Mouse (Mus musculus): ENCODE measurements around the gene Ankrd44. TPM values are rescaled to one million over a fixed set of nuclear protein-coding genes. Genes with fewer than 3 reads are reported as not detected.
A peak's percentile ranks its signal among the peaks of the same experiment; 100 is the strongest.

Gene Ankrd44
- total RNA-seq, 1 experiment from 2014 or later: 49.5 TPM

DNA sequence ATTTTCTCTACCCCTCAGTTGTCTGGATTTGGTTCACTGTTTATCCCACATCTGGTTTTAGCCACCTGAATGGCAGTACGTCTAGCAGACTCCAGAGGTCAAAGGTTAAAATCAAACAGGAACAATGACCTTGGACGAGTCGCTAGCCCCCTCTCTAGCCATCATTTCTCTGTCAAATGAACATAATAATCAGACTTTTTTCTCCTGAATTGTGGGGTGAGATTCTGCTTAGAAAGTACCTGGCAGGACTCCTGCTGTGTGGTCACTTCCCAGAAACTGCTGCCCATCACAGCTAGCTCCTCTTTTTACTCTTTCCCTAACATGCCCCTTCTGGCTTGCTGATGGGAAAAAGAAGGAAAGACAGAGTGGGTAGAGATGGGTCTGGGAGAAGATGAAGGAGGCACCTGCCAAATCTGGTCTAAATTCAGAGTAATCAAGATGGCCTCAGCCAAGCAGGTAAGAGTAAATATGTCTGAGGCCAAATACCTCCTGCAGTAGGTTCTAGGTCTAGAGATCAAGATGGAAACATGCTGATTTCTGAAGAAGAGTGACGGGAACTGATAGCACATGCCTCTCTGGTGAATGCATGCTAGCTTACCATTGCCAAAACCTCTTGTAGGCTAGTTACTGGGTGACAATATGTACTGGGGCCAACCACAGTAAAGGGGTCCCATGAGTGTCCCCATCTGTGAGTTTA, 117.6 kb downstream of the Ankrd44 start:
- no peak for ATAC-seq (replicated peaks in 1 of 2; ENCODE audit: insufficient read depth in 1 of 2, low FRiP score in 2 of 2, low TSS enrichment in 1 of 2, low read depth in 1 of 2, poor library complexity in 2 of 2, severe bottlenecking in 2 of 2)

DNA sequence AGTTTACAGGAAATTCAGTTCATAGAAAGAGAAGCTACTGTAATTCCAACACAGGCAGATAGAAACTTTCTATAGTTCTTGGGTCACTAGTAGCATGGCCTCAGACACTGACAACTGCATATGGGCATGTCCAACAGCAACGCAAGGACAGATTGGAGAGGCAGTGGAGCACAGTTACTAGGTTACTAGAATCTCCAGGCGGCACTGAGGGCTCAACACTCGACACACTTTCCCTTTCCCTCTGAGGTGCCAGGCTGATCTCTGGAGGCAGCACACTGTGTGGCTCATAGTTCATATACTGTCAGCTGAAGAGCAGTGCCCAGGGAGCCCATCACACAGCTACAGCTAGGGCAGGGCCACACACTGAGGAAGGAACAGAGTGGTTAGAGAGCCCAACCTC, 118.4 kb downstream of the Ankrd44 start:
- ATAC-seq (replicated peaks in 1 of 2; ENCODE audit: insufficient read depth in 1 of 2, low FRiP score in 2 of 2, low TSS enrichment in 1 of 2, low read depth in 1 of 2, poor library complexity in 2 of 2, severe bottlenecking in 2 of 2): no peak

GRCm38 (mm10) chr1:54806116-54806850, 119.9 kb downstream of the Ankrd44 start:
- ATAC-seq (replicated peaks in 1 of 2; ENCODE audit: insufficient read depth in 1 of 2, low FRiP score in 2 of 2, low TSS enrichment in 1 of 2, low read depth in 1 of 2, poor library complexity in 2 of 2, severe bottlenecking in 2 of 2): no peak

DNA sequence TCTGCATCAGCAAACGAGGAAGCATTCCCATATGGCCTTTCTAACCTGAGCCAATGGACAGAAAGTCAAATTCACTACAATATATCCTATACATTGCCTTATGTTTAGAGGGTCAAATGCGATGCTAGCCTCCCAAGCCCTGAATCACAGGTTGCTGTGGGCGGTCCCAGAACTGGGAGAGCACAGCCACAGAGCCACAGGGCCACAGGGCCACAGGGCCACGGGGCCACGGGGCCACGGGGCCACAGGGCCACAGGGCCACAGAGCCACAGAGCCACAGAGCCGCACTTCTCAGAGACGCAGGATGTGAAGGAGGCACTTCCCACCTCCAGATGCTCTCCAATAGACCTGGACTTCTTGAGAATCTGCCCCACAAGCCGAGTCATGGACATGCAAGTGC, 121.8 kb downstream of the Ankrd44 start:
- no peak for ATAC-seq (replicated peaks in 1 of 2; ENCODE audit: insufficient read depth in 1 of 2, low FRiP score in 2 of 2, low TSS enrichment in 1 of 2, low read depth in 1 of 2, poor library complexity in 2 of 2, severe bottlenecking in 2 of 2)

DNA sequence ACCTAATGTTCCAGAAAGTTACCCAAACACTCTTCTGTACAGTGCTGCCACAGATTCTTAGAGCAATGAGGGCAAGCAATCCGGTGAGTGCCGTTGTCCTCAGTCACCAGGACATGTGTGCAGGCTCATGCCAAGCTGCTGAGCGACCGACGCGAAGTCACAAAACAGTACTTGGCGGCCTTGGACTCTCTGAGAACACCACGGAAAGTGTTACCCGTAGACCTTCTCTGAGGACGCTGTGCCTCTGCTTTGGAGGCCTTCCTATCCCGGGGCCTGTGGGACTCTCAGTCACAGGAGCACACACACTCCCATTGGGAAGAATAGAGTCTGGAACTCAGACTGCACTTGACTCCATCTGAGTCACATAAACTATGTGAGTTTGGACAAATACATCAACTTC, 123.5 kb downstream of the Ankrd44 start:
- no peak for ATAC-seq (replicated peaks in 1 of 2; ENCODE audit: insufficient read depth in 1 of 2, low FRiP score in 2 of 2, low TSS enrichment in 1 of 2, low read depth in 1 of 2, poor library complexity in 2 of 2, severe bottlenecking in 2 of 2)

DNA sequence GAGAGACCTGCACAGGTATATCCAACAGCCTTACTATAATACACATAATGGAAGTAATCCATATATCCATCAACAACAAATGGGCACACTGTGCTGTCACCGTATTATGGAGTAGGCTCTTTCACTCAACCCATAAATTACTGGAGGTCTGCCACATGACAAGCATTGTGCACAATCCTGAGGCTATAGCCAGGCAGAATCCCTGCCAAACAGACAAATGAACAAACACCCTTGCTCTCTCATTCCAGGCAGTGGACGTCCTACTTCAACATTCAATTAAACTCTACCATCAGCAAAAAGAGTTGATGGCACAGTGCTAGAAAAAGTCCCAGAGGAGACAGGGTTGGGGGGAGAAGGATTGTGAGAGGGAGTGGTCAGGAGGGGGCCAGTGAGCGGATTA, 124.9 kb downstream of the Ankrd44 start:
- ATAC-seq (replicated peaks in 1 of 2; ENCODE audit: insufficient read depth in 1 of 2, low FRiP score in 2 of 2, low TSS enrichment in 1 of 2, low read depth in 1 of 2, poor library complexity in 2 of 2, severe bottlenecking in 2 of 2): no peak

- no peak for ATAC-seq (replicated peaks in 1 of 2; ENCODE audit: insufficient read depth in 1 of 2, low FRiP score in 2 of 2, low TSS enrichment in 1 of 2, low read depth in 1 of 2, poor library complexity in 2 of 2, severe bottlenecking in 2 of 2)
Observed at GRCm38 (mm10) chr1:54799421-54799820, 126.8 kb downstream of the Ankrd44 start.

DNA sequence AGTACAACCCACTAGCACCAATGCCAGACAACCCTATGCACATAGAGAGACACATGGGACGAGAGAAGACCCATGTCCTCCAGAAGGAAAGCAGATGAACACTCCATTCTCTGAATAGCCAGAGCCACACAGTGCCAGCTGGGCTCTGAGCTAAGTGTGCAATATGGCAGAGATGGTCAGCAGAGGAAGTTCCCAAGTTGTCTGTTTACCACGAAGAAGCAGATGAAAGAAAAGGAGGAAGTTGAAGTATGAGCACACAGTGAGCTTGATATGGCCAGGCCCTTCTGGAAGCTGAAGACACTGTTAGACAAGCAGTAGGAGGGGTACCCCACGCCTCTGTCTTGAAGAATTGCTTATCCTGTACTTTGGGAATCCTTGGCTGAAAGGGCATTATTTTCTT, 127.8 kb downstream of the Ankrd44 start:
- ATAC-seq (replicated peaks in 1 of 2; ENCODE audit: insufficient read depth in 1 of 2, low FRiP score in 2 of 2, low TSS enrichment in 1 of 2, low read depth in 1 of 2, poor library complexity in 2 of 2, severe bottlenecking in 2 of 2): peak; percentile 85 to 95

- no peak for ATAC-seq (replicated peaks in 1 of 2; ENCODE audit: insufficient read depth in 1 of 2, low FRiP score in 2 of 2, low TSS enrichment in 1 of 2, low read depth in 1 of 2, poor library complexity in 2 of 2, severe bottlenecking in 2 of 2)
Observed at GRCm38 (mm10) chr1:54794709-54795108, 131.5 kb downstream of the Ankrd44 start.

- no peak for ATAC-seq (replicated peaks in 1 of 2; ENCODE audit: insufficient read depth in 1 of 2, low FRiP score in 2 of 2, low TSS enrichment in 1 of 2, low read depth in 1 of 2, poor library complexity in 2 of 2, severe bottlenecking in 2 of 2)
Observed at GRCm38 (mm10) chr1:54791406-54791805, 134.8 kb downstream of the Ankrd44 start.

GRCm38 (mm10) chr1:54789327-54789960, 136.7 kb downstream of the Ankrd44 start:
- peak in 1 of 2 experiments; percentile 42; a peak in 1 of 4 replicates for ATAC-seq (replicated peaks in 1 of 2; ENCODE audit: insufficient read depth in 1 of 2, low FRiP score in 2 of 2, low TSS enrichment in 1 of 2, low read depth in 1 of 2, poor library complexity in 2 of 2, severe bottlenecking in 2 of 2)

- no peak for ATAC-seq (replicated peaks in 1 of 2; ENCODE audit: insufficient read depth in 1 of 2, low FRiP score in 2 of 2, low TSS enrichment in 1 of 2, low read depth in 1 of 2, poor library complexity in 2 of 2, severe bottlenecking in 2 of 2)
Observed at GRCm38 (mm10) chr1:54788337-54788736, 137.8 kb downstream of the Ankrd44 start.

DNA sequence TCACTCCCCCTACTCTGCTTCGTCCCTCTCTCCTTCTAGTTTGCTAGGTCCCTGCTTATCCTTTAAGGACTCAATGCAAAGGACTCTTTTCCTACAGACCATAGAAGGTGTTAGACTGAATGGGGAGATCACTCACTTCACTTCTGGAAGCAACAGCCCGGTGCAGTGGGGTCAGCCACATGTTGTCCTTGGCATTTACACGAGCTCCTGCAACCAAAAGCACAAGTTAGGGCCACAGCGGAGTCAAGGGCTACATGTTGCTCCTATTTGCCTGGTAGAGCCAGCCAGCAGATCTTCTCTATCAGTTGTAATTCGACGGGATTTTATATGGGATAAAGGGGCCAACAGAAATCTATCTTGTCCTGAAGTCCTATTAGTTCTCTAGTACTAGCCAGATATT, 148.0 kb downstream of the Ankrd44 start:
- ATAC-seq (replicated peaks in 1 of 2; ENCODE audit: insufficient read depth in 1 of 2, low FRiP score in 2 of 2, low TSS enrichment in 1 of 2, low read depth in 1 of 2, poor library complexity in 2 of 2, severe bottlenecking in 2 of 2): no peak

GRCm38 (mm10) chr1:54777104-54777503, 149.1 kb downstream of the Ankrd44 start:
- no peak for ATAC-seq (replicated peaks in 1 of 2; ENCODE audit: insufficient read depth in 1 of 2, low FRiP score in 2 of 2, low TSS enrichment in 1 of 2, low read depth in 1 of 2, poor library complexity in 2 of 2, severe bottlenecking in 2 of 2)

DNA sequence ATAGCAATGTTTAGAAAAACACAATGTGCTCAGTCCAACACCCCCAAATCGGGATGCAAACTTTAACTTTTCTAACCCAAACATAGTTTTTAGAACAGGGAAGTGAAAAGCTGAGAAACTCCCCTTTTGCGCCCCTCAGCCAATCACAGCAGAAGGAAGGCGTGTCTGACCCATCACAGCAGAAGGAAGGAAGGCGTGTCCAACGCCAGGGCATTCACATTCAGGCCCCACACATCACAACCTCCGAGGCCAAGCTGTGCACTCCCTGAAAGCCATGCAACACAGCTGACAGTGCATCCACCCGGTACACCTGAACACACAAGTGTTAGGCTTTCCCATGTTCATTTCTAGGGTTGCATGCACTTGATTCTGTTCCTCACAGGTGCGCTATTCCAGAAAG, 150.1 kb downstream of the Ankrd44 start:
- ATAC-seq (replicated peaks in 1 of 2; ENCODE audit: insufficient read depth in 1 of 2, low FRiP score in 2 of 2, low TSS enrichment in 1 of 2, low read depth in 1 of 2, poor library complexity in 2 of 2, severe bottlenecking in 2 of 2): no peak

GRCm38 (mm10) chr1:54772843-54773242, 153.3 kb downstream of the Ankrd44 start:
- no peak for ATAC-seq (replicated peaks in 1 of 2; ENCODE audit: insufficient read depth in 1 of 2, low FRiP score in 2 of 2, low TSS enrichment in 1 of 2, low read depth in 1 of 2, poor library complexity in 2 of 2, severe bottlenecking in 2 of 2)

GRCm38 (mm10) chr1:54771471-54771870, 154.7 kb downstream of the Ankrd44 start:
- ATAC-seq (replicated peaks in 1 of 2; ENCODE audit: insufficient read depth in 1 of 2, low FRiP score in 2 of 2, low TSS enrichment in 1 of 2, low read depth in 1 of 2, poor library complexity in 2 of 2, severe bottlenecking in 2 of 2): no peak

GRCm38 (mm10) chr1:54767221-54767620, 159.0 kb downstream of the Ankrd44 start:
- no peak for ATAC-seq (replicated peaks in 1 of 2; ENCODE audit: insufficient read depth in 1 of 2, low FRiP score in 2 of 2, low TSS enrichment in 1 of 2, low read depth in 1 of 2, poor library complexity in 2 of 2, severe bottlenecking in 2 of 2)
